Mouse (Mus musculus) neural tube, embryonic 11.5 days (tissue): ENCODE results near the gene Shroom4. TPM values are rescaled to one million over a fixed set of nuclear protein-coding genes. Genes with fewer than 3 reads are reported as not detected.
A peak's percentile ranks its signal among the peaks of the same experiment; 100 is the strongest.

Experiments
- ATAC-seq: fragments of 200-750 bp; cut with Nextera tagmentation; 2 replicates; pipeline ENCODE4 v1.8.0; 2017; ENCODE audit warnings: moderate number of reproducible peaks, mild to moderate bottlenecking, moderate TSS enrichment, moderate library complexity; ENCODE audit not compliant: insufficient read depth, low FRiP score, low TSS enrichment
- DNase-seq: peaks from one replicate; pipeline ENCODE4 v3.0.0-alpha.2; 2015; ENCODE audit warnings: low spot score
- H3K27ac ChIP-seq: fragments of 300-500 bp; sonication (generic); 2 replicates; pipeline ENCODE4 v1.5.1; 2014; ENCODE audit warnings: low read depth, mild to moderate bottlenecking, low read length
- H3K27me3 ChIP-seq: fragments of 300-500 bp; sonication (generic); 2 replicates; pipeline ENCODE4 v1.6.1; 2014; ENCODE audit warnings: mild to moderate bottlenecking, low read length, mixed read lengths; ENCODE audit not compliant: control insufficient read depth, insufficient read depth
- H3K36me3 ChIP-seq: fragments of 300-500 bp; sonication (generic); 2 replicates; pipeline ENCODE4 v1.6.1; 2014; ENCODE audit warnings: mild to moderate bottlenecking, low read length, moderate library complexity, mixed read lengths; ENCODE audit not compliant: control insufficient read depth, insufficient read depth
- H3K4me1 ChIP-seq: fragments of 300-500 bp; sonication (generic); 2 replicates; pipeline ENCODE4 v1.6.1; 2014; ENCODE audit warnings: low read length, mixed read lengths; ENCODE audit not compliant: control insufficient read depth, insufficient read depth
- H3K4me2 ChIP-seq: fragments of 300-500 bp; sonication (generic); 2 replicates; pipeline ENCODE4 v1.6.1; 2014; ENCODE audit warnings: low read depth, mild to moderate bottlenecking, moderate library complexity
- H3K4me3 ChIP-seq: fragments of 300-500 bp; sonication (generic); 2 replicates; pipeline ENCODE4 v1.5.1; 2014; ENCODE audit warnings: low read depth, low read length
- H3K9ac ChIP-seq: fragments of 300-500 bp; sonication (generic); 2 replicates; pipeline ENCODE4 v1.6.1; 2014; ENCODE audit warnings: mild to moderate bottlenecking, low read length
- H3K9me3 ChIP-seq: fragments of 300-500 bp; sonication (generic); 2 replicates; pipeline ENCODE4 v1.6.1; 2016; ENCODE audit warnings: low read length; ENCODE audit not compliant: control insufficient read depth
- WGBS: fragments of 180-500 bp; shearing (Covaris S2); extraction: QIAGEN DNeasy Blood & Tissue Kit; methylation state at CpG from one replicate; pipeline ENCODE4 v1.1.7; 2014; 5-methylcytosine and 5-hydroxymethylcytosine counted together
- polyA plus RNA-seq: library from polyadenylated mRNA; unstranded; fragments of >200 nt; fragmentation: Nextera tagmentation; extraction: Ambion mirVana; gene quantifications from 2 replicates; pipeline ENCODE4 v1.2.1, GENCODE M21; 2014

The Shroom4 gene
- polyA plus RNA-seq, 1 experiment from 2014 or later: 8.0 TPM

- no peaks in the 10 kb centered on the region for H3K9me3 ChIP-seq
- H3K27me3 ChIP-seq: no peaks in the 10 kb centered on the region
- H3K4me1 ChIP-seq: no peaks in the 10 kb centered on the region
- ATAC-seq (no peak), DNase-seq (no peak)
- H3K9ac ChIP-seq: no peak overlapping the region
- H3K4me3 ChIP-seq: no peak overlapping the region
- no peak overlapping the region for H3K4me2 ChIP-seq
- 78% methylated on average over 4 of the region's 4 CpGs for WGBS
- H3K36me3 ChIP-seq: no peaks in the 10 kb centered on the region
- H3K27ac ChIP-seq: no peak overlapping the region
Measured at GRCm38 (mm10) chrX:6402921-6403320, 3.3 kb downstream of the Shroom4 start.

GRCm38 (mm10) chrX:6409114-6409513 is 9.5 kb downstream of the Shroom4 start:
- H3K4me2 ChIP-seq: no peak overlapping the region
- ATAC-seq (no peak), DNase-seq (no peak)
- no peaks in the 10 kb centered on the region for H3K36me3 ChIP-seq
- no peaks in the 10 kb centered on the region for H3K9me3 ChIP-seq
- no peak overlapping the region for H3K9ac ChIP-seq
- WGBS: 58% methylated on average over 6 of the region's 6 CpGs
- H3K27ac ChIP-seq: no peak overlapping the region
- H3K27me3 ChIP-seq: no peaks in the 10 kb centered on the region
- no peaks in the 10 kb centered on the region for H3K4me1 ChIP-seq
- H3K4me3 ChIP-seq: no peak overlapping the region

DNA sequence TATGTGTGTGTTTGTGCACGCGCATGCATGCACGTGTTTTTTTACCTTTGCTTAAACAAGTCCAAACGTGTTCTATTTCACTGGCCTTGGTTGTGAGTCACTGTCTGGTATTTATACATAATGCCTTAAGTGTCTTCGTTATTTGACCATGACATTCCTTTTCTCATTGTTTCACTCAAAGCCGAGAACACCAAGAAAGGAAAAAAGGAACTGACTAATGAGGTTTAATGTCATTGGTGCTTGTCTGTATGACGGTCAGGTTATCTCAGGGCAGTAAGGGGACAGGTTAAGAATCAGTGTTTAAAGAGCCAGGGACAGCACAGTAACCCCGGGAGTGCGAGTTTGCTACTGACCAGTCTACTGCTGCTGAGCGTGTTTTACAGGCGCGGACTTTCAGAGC is 15.8 kb downstream of the Shroom4 start:
- no peaks in the 10 kb centered on the region for H3K36me3 ChIP-seq
- ATAC-seq (no peak), DNase-seq (no peak)
- no peak overlapping the region for H3K4me2 ChIP-seq
- no peaks in the 10 kb centered on the region for H3K9me3 ChIP-seq
- H3K4me3 ChIP-seq: no peak overlapping the region
- no peaks in the 10 kb centered on the region for H3K4me1 ChIP-seq
- H3K27ac ChIP-seq: no peak overlapping the region
- no peaks in the 10 kb centered on the region for H3K27me3 ChIP-seq
- H3K9ac ChIP-seq: no peak overlapping the region
- 70% methylated on average over 12 of the region's 12 CpGs for WGBS

DNA sequence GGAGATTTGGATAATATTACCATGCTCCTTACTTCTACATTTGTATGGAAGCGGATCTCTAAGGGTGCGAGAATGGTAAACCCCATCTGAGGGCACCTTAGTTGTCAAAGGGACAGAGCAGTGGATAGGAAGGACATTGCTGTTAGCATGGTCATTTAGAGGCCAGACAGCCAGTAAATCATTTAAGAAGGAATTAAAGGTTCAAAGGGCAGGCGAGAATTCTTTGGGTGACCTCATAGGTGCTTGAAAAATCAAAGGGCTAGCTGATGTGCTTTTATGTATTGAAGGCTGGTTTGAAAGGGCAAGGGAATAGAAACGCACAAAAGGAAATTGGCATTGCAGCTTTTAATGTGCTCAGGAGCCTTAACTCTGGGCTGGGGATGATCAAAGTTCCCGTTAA is 16.3 kb downstream of the Shroom4 start:
- Histone ChIP-seq H3K36me3 (no peaks in the 10 kb centered on the region), H3K4me1 (no peaks in the 10 kb centered on the region), H3K4me2 (no peak overlapping the region), H3K27me3 (no peaks in the 10 kb centered on the region), H3K9ac (no peak overlapping the region), H3K4me3 (no peak overlapping the region), H3K9me3 (no peaks in the 10 kb centered on the region), H3K27ac (no peak overlapping the region)
- DNase-seq: no peak
- WGBS: 43% methylated on average over 5 of the region's 5 CpGs
- no peak for ATAC-seq

GRCm38 (mm10) chrX:6418140-6418539 is 18.5 kb downstream of the Shroom4 start:
- Histone ChIP-seq H3K36me3 (no peaks in the 10 kb centered on the region), H3K9ac (no peak overlapping the region), H3K27ac (no peak overlapping the region), H3K4me1 (no peaks in the 10 kb centered on the region), H3K4me3 (no peak overlapping the region), H3K4me2 (no peak overlapping the region), H3K27me3 (no peaks in the 10 kb centered on the region), H3K9me3 (no peaks in the 10 kb centered on the region)
- no peak for DNase-seq
- WGBS: 52% methylated on average over 4 of the region's 4 CpGs
- no peak for ATAC-seq

DNA sequence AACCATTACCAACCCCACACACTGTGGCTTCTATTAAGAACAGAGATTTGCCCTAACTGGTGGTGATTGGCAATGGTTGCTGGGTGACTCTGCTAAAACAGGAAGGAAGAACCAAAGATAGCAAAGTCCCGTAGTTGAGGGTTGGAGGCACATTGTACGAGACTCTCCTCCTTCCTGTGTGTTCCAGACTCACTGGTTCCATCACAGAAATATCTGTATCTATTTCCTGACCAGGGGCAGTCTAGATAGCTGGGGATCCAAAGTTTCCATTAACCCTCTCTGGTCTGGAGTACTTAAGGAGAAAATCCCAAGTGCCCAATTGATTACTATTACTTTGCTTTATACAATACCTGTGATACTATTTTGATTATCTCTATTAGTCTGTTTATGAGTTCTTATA is 35.6 kb downstream of the Shroom4 start:
- Histone ChIP-seq H3K4me1 (no peaks in the 10 kb centered on the region), H3K9ac (no peak overlapping the region), H3K4me2 (no peak overlapping the region), H3K9me3 (no peaks in the 10 kb centered on the region), H3K36me3 (no peaks in the 10 kb centered on the region), H3K4me3 (no peak overlapping the region), H3K27ac (no peak overlapping the region), H3K27me3 (no peaks in the 10 kb centered on the region)
- DNase-seq (no peak), ATAC-seq (no peak)
- 81% methylated on average over 2 of the region's 2 CpGs for WGBS

DNA sequence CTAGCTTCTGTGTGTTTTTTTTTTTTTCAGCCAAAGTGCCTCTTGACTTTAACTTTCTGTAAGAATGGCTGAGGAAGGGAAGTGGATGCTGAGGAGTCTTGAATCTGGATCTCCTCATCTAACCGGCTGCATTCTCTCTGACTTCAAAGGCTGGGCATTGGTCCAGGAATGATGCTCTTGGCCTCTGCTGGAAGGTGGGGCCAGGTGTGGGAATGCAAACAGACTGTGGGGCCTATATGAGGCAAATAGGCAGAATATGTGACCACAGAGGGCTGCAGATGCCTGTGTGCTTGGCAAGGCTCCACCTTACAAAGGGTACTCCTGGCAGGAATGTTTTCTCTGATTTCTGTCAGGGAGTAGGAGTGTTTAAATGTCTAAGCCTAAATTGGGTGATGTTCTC is 46.8 kb downstream of the Shroom4 start:
- 44% methylated on average over 1 of the region's 1 CpGs for WGBS
- Histone ChIP-seq H3K27me3 (no peaks in the 10 kb centered on the region), H3K4me2 (no peak overlapping the region), H3K4me1 (no peaks in the 10 kb centered on the region), H3K36me3 (no peaks in the 10 kb centered on the region), H3K27ac (no peak overlapping the region), H3K9ac (no peak overlapping the region), H3K9me3 (no peaks in the 10 kb centered on the region), H3K4me3 (no peak overlapping the region)
- DNase-seq: no peak
- no peak for ATAC-seq

GRCm38 (mm10) chrX:6448001-6448400 is 48.3 kb downstream of the Shroom4 start:
- Histone ChIP-seq H3K9me3 (no peaks in the 10 kb centered on the region), H3K4me1 (no peaks in the 10 kb centered on the region), H3K27ac (no peak overlapping the region), H3K9ac (no peak overlapping the region), H3K27me3 (no peaks in the 10 kb centered on the region), H3K4me2 (no peak overlapping the region), H3K4me3 (no peak overlapping the region), H3K36me3 (no peaks in the 10 kb centered on the region)
- ATAC-seq (no peak), DNase-seq (peak; percentile 13)
- 55% methylated on average over 4 of the region's 4 CpGs for WGBS

- WGBS: 97% methylated on average over 4 of the region's 4 CpGs
- Histone ChIP-seq H3K9me3 (no peaks in the 10 kb centered on the region), H3K27ac (no peak overlapping the region), H3K4me3 (no peak overlapping the region), H3K36me3 (no peaks in the 10 kb centered on the region), H3K27me3 (no peaks in the 10 kb centered on the region), H3K4me2 (no peak overlapping the region), H3K9ac (no peak overlapping the region), H3K4me1 (no peaks in the 10 kb centered on the region)
- DNase-seq (no peak), ATAC-seq (no peak)
Measured at GRCm38 (mm10) chrX:6453220-6453619, 53.6 kb downstream of the Shroom4 start.
